Mouse (Mus musculus): Measurements from ENCODE around the gene Aqp1.

GRCm38 (mm10) chr6:55355575-55355974 lies 19.3 kb downstream of the Aqp1 start:
- no peak for TF ChIP-seq CTCF (IDR thresholded peaks at IDR 0.05; ENCODE audit: low read depth, low read length)
- no peak for TF ChIP-seq TAL1 (conservative IDR thresholded peaks at IDR 0.05; ENCODE audit: low read depth, low read length)

All from G1E (cell line).